Mouse (Mus musculus) lung, postnatal 14 days (tissue): ENCODE measurements around the gene Olfr1484.
"Not testable (repeated sequence)": the region's sequence is repeated elsewhere in the genome, so short reads cannot be mapped to it uniquely, and the experiment has no call there.

Source experiments
- DNase-seq: peaks from one replicate; pipeline ENCODE4 v3.0.0; 2021

The Olfr1484 gene

GRCm38 (mm10) chr19:13583211-13583610, at the start of gene Olfr1484:
Olfr1484 (plus strand) TSS chr19:13583511.
- DNase-seq: no peak

- DNase-seq: not testable (repeated sequence)
Measured at GRCm38 (mm10) chr19:13617075-13617474, 33.8 kb downstream of the Olfr1484 start, which contains the start of gene Olfr1487. Olfr1487 (plus strand) TSS chr19:13617375.

- no peak for DNase-seq
Measured at GRCm38 (mm10) chr19:13631321-13631720, 48.0 kb downstream of the Olfr1484 start, which contains the start of gene Olfr1489. Olfr1489 (plus strand) TSS chr19:13631621.
